Mouse (Mus musculus) forebrain, embryonic 12.5 days (tissue): ENCODE results near the gene Rhoj. TPM values are rescaled to one million over a fixed set of nuclear protein-coding genes. Genes with fewer than 3 reads are reported as not detected.
"Not testable (repeated sequence)": the region's sequence is repeated elsewhere in the genome, so short reads cannot be mapped to it uniquely, and the experiment has no call there.

Experiments
- ATAC-seq: fragments of 200-750 bp; cut with Nextera tagmentation; 2 replicates; pipeline ENCODE4 v1.8.0; 2017; ENCODE audit warnings: moderate TSS enrichment; ENCODE audit not compliant: low FRiP score
- H3K27ac ChIP-seq: fragments of 300-500 bp; sonication (generic); 2 replicates; pipeline ENCODE4 v1.5.1; 2016; ENCODE audit warnings: mild to moderate bottlenecking
- H3K27me3 ChIP-seq: fragments of 300-500 bp; sonication (generic); 2 replicates; pipeline ENCODE4 v1.6.1; 2016; ENCODE audit warnings: mild to moderate bottlenecking
- H3K36me3 ChIP-seq: fragments of 300-500 bp; sonication (generic); replicated peaks from 2 replicates; pipeline ENCODE4 v1.6.1; 2016; ENCODE audit warnings: mild to moderate bottlenecking
- H3K4me1 ChIP-seq: fragments of 300-500 bp; sonication (generic); 2 replicates; pipeline ENCODE4 v1.6.1; 2016
- H3K4me2 ChIP-seq: fragments of 300-500 bp; sonication (generic); 2 replicates; pipeline ENCODE4 v1.6.1; 2016; ENCODE audit warnings: mild to moderate bottlenecking, moderate library complexity
- H3K4me3 ChIP-seq: fragments of 300-500 bp; sonication (generic); replicated peaks from 2 replicates; pipeline ENCODE4 v1.5.1; 2016; ENCODE audit warnings: mild to moderate bottlenecking
- H3K9ac ChIP-seq: fragments of 300-500 bp; sonication (generic); 2 replicates; pipeline ENCODE4 v1.6.1; 2016; ENCODE audit warnings: mild to moderate bottlenecking
- H3K9me3 ChIP-seq: fragments of 300-500 bp; sonication (generic); 2 replicates; pipeline ENCODE4 v1.6.1; 2016
- WGBS: fragments of 180-500 bp; shearing (Covaris S2); methylation state at CpG from one replicate; pipeline ENCODE4 v1.1.7; 2016; 5-methylcytosine and 5-hydroxymethylcytosine counted together
- polyA plus RNA-seq: library from polyadenylated mRNA; unstranded; fragments of >200 nt; fragmentation: Nextera tagmentation; extraction: Ambion mirVana; gene quantifications from 2 replicates; pipeline ENCODE4 v1.2.1, GENCODE M21; 2016

Rhoj gene
- polyA plus RNA-seq, 1 experiment from 2014 or later: 17.7 TPM

DNA sequence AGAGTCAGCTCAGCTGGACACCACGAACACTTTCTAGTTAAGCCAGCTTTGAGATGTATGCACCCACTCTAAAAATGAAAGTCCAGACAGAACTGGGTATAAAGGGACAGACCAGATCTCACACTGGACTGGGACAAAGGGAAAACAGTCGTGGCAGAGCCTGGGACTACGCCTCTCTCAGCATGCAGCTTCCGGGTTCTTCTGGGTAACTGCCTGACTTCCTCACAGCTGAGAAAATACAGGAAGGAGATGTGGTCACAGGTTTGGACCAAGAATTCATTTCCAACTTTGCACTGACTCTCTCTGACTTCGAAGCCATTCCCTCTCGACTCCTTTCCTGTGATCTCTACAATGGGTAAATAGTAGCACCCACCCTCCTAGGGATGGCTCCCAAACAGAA lies 106.9 kb downstream of the Rhoj start:
- Histone ChIP-seq H3K27ac (no peak overlapping the region), H3K9ac (no peak overlapping the region), H3K36me3 (no peaks in the 10 kb centered on the region), H3K4me1 (no peaks in the 10 kb centered on the region), H3K27me3 (no peaks in the 10 kb centered on the region), H3K4me3 (no peak overlapping the region), H3K4me2 (no peak overlapping the region), H3K9me3 (no peaks in the 10 kb centered on the region)
- WGBS: 75% methylated on average over 6 of the region's 6 CpGs
- ATAC-seq: no peak

DNA sequence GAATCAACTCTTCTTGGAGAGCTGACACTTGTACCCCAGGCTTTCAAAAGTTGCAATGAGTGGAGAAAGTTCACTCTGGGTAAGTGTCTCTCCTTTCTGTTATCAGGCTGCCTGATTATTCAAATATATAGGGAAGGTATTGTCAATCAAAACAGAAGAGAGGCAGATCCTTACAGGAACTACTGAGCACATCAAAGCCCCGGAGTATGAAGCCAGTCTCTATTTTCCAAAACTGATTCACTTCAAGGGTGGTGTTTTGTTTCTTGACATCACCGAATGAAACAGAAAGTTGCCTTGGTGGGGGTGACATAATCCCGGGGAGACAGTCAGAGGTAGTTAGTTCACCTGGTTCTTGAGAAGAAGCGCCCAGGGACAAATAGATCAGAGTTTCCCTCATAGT lies 108.6 kb downstream of the Rhoj start, which contains the start of gene Gphb5:
Gene Gphb5 (minus strand): TSS at position 101 of the 400 bp plus-strand sequence.
- ATAC-seq: no peak
- no peak within 1 kb of the TSS for H3K4me2 ChIP-seq
- WGBS: 92% methylated on average over 4 of the region's 4 CpGs
- H3K4me1 ChIP-seq: no peaks in the 10 kb centered on the region
- H3K27ac ChIP-seq: no peak within 1 kb of the TSS
- H3K27me3 ChIP-seq: no peaks in the 10 kb centered on the region
- H3K4me3 ChIP-seq: no peak within 1 kb of the TSS
- H3K36me3 ChIP-seq: no peaks in the 10 kb centered on the region
- H3K9ac ChIP-seq: no peak within 1 kb of the TSS
- no peaks in the 10 kb centered on the region for H3K9me3 ChIP-seq

DNA sequence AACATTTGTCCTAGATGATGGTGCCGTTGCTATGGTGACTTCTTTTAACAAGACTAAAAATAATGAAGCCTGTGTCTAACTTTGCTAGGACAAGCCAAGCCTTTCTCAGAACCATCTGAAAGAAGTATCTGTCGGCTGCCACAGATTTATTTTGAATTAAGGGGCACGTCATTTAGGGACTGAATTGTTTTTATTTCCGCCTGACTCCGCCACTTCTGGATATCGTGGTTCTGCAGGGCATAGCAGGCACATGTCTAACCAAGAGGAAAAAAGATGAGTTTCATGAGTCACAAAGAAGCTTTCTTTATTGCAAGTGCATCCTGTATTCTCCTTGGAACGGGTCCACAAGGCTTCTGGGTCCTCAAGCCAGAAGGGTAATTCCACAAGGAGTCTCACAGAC lies 116.2 kb downstream of the Rhoj start:
- 83% methylated on average over 7 of the region's 7 CpGs for WGBS
- ATAC-seq: no peak
- H3K4me3 ChIP-seq: no peak overlapping the region

DNA sequence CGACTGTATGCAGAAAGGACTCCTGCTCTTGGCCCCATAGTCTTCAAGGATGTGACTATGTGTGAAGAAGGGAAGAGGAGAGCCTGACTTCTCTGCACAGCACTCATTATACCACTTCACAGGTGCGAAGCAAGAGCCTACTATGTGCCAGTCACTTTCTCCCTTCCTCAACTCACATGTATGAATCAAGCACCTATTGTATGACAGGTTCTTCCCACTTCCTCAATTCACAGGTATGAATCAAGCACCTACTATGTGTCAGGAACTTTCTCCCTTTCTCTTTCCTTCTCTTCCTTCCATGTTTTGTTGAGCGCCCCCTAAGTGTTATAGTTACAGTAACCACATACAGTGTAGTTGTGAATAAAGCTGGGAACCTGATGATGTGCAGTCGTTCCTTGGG lies 116.7 kb downstream of the Rhoj start:
- Histone ChIP-seq H3K9me3 (no peaks in the 10 kb centered on the region), H3K9ac (no peak overlapping the region), H3K36me3 (no peaks in the 10 kb centered on the region), H3K27ac (no peak overlapping the region), H3K4me3 (no peak overlapping the region), H3K4me1 (no peaks in the 10 kb centered on the region), H3K4me2 (no peak overlapping the region), H3K27me3 (no peaks in the 10 kb centered on the region)
- 87% methylated on average over 4 of the region's 4 CpGs for WGBS
- no peak for ATAC-seq

More for the DNA sequence above, 116.2 kb downstream of the Rhoj start:
- Histone ChIP-seq H3K27ac (no peak overlapping the region), H3K27me3 (no peaks in the 10 kb centered on the region), H3K9ac (no peak overlapping the region), H3K36me3 (no peaks in the 10 kb centered on the region), H3K4me2 (no peak overlapping the region), H3K4me1 (no peaks in the 10 kb centered on the region), H3K9me3 (no peaks in the 10 kb centered on the region)

DNA sequence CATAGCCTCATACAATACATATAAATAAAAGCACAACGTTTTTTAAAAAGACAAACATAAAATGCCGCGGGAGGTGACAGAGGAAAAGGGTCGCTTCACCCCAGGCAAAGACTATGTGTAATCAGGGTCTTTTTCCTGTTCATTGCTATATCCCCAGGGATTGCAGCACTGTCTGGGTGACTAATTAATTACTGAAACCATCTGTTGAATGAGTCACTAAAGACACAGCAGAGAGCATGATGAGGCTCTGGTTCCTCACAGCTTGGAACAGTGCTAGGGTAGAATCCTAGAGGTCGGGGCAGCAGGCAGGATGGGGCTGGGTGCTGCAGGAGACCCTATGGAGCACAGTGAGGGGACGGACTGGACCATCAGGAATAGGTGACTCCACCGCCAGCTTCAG lies 117.8 kb downstream of the Rhoj start:
- Histone ChIP-seq H3K36me3 (no peaks in the 10 kb centered on the region), H3K4me2 (no peak overlapping the region), H3K9me3 (no peaks in the 10 kb centered on the region), H3K27me3 (no peaks in the 10 kb centered on the region), H3K27ac (no peak overlapping the region), H3K4me3 (no peak overlapping the region), H3K4me1 (no peaks in the 10 kb centered on the region), H3K9ac (no peak overlapping the region)
- WGBS: 84% methylated on average over 7 of the region's 7 CpGs
- no peak for ATAC-seq

DNA sequence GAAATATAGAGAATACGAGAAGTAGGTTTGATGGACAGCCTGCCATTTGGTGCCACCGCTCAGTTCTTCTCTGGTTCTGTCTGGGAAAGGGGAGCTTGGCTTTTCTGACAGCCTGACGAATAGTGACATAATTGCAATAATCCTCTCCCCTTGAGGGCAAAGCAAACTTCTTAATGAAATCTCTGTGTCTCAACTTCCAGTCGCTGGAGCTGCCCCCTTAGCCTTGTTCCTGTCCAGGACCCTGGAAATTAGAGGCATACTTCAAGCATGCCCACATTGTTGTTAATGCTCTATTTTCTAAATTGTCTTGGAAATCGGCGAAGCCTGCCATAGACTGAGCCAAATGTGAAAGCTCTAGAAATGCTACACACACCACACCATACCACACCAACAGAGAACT lies 120.6 kb downstream of the Rhoj start:
- 69% methylated on average over 6 of the region's 6 CpGs for WGBS
- Histone ChIP-seq H3K4me1 (no peaks in the 10 kb centered on the region), H3K27me3 (no peaks in the 10 kb centered on the region), H3K36me3 (no peaks in the 10 kb centered on the region), H3K9me3 (0 out of 2 replicates have a peak, but pooled peaks cover 2% of the 10 kb centered on the region), H3K4me2 (no peak overlapping the region), H3K27ac (no peak overlapping the region), H3K4me3 (no peak overlapping the region), H3K9ac (no peak overlapping the region)
- ATAC-seq: no peak

DNA sequence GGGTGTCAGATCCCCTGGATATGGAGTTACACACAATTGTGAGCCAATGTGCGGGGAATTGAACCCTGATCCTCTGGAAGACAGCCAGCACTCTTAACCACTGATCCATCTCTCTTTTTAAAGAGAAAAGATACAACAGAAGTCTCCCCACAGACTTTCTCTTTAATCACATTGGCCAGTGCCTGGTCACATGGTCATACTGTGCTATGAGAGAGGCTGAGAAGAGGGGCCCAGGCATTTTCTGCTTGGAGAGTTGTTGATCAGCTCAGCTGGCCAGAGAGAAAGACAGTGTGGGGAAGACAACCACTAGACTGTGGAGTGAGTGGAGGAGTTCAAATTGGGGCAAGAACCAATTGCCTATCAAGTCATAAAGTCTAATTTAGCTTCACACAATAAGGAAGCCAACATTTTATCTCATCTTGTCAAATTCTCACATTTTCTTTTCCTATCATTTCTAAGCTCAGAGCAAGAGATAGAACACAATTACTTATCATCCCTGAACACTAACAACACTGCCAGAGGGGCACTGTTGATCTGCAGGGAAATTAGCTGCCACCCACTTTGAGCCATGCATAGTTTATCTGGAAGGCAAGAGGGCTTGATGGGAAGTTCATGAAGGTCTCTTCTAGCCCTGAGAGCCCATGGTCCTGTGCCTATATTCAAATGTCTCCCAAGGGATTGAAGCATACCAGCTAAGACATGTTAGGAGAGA lies 121.7 kb downstream of the Rhoj start:
- ATAC-seq: no peak
- Histone ChIP-seq H3K27me3 (no peaks in the 10 kb centered on the region), H3K9ac (no peak overlapping the region), H3K4me2 (no peak overlapping the region), H3K4me1 (no peaks in the 10 kb centered on the region), H3K36me3 (no peaks in the 10 kb centered on the region), H3K27ac (no peak overlapping the region), H3K4me3 (no peak overlapping the region), H3K9me3 (0 out of 2 replicates have a peak, but pooled peaks cover 2% of the 10 kb centered on the region)
- 100% methylated on average over 1 of the region's 1 CpGs for WGBS

DNA sequence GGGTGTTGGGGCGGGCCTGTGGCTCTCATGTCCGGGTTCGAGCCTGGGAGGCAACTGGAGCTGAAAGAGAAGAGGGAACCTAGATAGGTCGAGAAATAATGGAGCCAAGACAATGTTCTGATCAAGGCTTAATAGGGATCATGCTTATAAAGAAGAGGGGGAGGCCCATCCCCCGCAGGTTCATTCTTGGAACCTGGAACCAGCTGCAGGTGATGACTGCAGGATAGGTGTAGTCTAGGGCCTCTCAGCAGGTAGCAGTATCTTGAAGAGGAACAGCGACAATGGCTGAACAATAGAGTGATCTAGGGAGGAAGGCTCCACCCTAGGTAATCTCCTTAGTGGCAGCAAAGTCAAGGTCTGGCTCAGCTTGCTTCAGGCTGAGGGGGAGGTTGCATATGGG lies 124.3 kb downstream of the Rhoj start:
- WGBS: 80% methylated on average over 6 of the region's 6 CpGs
- not testable (repeated sequence) for ATAC-seq, H3K4me2 ChIP-seq, H3K27ac ChIP-seq, H3K4me1 ChIP-seq, H3K9ac ChIP-seq, H3K4me3 ChIP-seq, H3K27me3 ChIP-seq, H3K36me3 ChIP-seq, H3K9me3 ChIP-seq

DNA sequence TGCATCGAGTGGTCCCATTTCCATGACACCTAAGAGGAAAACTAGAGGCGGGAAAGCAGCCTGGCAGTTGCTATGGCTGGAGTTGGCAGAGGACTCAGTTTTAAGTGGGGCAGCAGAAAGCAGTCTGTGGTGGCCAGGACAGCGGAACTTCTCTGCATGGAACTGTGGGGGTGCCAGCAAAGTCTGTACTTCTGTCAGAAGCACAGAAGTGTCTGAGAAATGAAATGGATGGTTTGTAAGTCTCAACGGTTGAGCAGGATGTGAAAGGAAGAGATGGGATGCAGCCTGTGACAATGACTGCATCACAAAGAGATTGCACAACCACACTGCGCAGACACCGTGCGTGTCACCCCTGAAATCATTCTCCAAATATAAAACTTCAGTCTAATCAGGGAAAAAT lies 138.1 kb downstream of the Rhoj start:
- Histone ChIP-seq H3K9me3 (no peaks in the 10 kb centered on the region), H3K27me3 (no peaks in the 10 kb centered on the region), H3K27ac (no peak overlapping the region), H3K9ac (no peak overlapping the region), H3K4me3 (no peak overlapping the region), H3K36me3 (peaks cover 15% of the 10 kb centered on the region), H3K4me1 (no peaks in the 10 kb centered on the region), H3K4me2 (no peak overlapping the region)
- 93% methylated on average over 7 of the region's 7 CpGs for WGBS
- ATAC-seq: no peak

DNA sequence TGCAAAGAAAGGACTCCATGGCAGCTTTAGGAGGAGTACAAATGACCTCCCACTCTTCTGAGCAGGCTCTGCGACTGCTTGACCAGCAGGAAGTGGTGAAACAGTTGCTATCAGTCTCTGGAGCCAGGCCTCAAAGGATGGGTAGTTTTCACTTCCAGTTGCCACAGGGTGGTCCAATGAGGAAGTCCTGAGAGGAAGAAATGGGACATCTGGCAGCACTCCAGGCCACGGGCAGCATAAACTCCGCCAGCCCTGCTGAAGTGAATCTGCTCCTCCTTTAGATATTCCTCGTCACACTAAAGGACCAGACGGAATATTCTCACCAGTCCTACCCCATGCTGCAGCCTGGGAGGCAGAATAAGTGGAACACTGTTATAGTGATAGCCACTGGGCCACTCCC lies 140.8 kb downstream of the Rhoj start:
- Histone ChIP-seq H3K9ac (no peak overlapping the region), H3K4me2 (no peak overlapping the region), H3K4me3 (no peak overlapping the region), H3K4me1 (no peaks in the 10 kb centered on the region), H3K9me3 (no peaks in the 10 kb centered on the region), H3K27ac (no peak overlapping the region), H3K27me3 (no peaks in the 10 kb centered on the region), H3K36me3 (peaks cover 37% of the 10 kb centered on the region)
- ATAC-seq: no peak
- WGBS: 88% methylated on average over 5 of the region's 5 CpGs

DNA sequence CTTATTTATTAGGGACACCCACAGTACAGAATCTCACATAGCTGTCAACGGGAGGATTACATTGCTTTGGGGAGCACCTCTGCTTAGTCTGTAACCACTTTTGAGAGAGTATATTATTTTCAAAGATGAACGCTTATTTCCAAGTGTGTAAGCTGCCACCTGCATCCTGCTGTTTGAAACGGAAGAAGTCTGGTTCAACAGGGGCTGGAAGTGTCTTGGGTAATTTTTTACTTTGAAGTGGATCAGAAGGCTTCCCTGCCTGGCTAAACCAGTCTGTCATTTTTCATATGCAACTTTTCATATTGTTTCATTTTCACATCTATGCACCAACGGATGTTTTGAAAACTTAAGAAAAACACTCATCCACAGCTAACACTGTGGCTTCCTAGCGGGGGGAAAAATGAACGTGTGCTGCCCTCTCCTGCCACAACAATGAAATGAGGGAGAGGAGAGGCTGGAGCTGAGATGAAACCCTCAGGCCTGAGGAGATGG lies 141.4 kb downstream of the Rhoj start:
- no peak overlapping the region for H3K27ac ChIP-seq
- H3K9ac ChIP-seq: no peak overlapping the region
- no peaks in the 10 kb centered on the region for H3K27me3 ChIP-seq
- peaks cover 38% of the 10 kb centered on the region for H3K36me3 ChIP-seq
- H3K4me1 ChIP-seq: no peaks in the 10 kb centered on the region
- no peak overlapping the region for H3K4me2 ChIP-seq
- WGBS: 80% methylated on average over 6 of the region's 6 CpGs
- no peak overlapping the region for H3K4me3 ChIP-seq
- no peak for ATAC-seq
- no peaks in the 10 kb centered on the region for H3K9me3 ChIP-seq

DNA sequence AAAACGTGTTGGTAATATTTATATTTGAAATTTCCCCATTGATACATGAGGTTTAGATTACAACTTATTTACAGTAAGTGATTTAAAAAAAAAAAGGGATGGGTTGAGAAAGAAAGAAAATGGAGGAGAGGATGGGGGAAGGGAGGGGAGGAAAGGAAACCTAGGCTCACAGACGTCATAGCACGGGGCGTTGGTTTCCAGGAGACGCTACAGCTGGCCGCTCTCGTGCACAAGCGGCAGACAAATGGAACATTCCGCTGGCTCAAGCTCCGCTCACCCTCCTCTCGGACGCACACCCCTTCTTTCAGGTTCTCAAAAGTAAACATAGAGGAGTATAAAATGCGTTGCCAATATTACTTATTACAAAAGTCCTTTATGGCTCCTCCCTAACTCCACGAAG lies 141.9 kb downstream of the Rhoj start:
- no peak overlapping the region for H3K4me3 ChIP-seq
- no peaks in the 10 kb centered on the region for H3K9me3 ChIP-seq
- peaks cover 41% of the 10 kb centered on the region for H3K36me3 ChIP-seq
- ATAC-seq: no peak
- no peak overlapping the region for H3K9ac ChIP-seq
- H3K27me3 ChIP-seq: no peaks in the 10 kb centered on the region
- H3K27ac ChIP-seq: no peak overlapping the region
- WGBS: 87% methylated on average over 14 of the region's 14 CpGs
- H3K4me1 ChIP-seq: no peaks in the 10 kb centered on the region
- H3K4me2 ChIP-seq: no peak overlapping the region

DNA sequence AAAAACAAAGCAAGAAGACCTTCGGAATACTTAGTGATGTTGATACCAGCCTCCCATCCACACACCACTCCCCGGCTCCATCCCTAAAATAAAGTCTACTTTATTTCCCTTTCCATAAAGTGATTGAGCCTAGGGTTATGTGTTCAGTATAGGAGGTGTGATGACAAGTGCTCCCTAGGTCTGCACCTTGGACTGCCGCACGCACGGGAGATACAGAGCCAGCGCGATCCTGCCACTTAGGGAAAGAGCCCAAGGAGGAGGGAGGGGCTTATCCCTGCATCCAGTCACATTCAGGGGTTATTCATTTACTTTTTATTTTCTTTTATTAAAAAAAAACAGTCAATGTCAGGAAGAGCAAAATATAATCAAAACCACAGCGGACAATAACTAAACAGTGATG lies 142.5 kb downstream of the Rhoj start:
- Histone ChIP-seq H3K4me2 (no peak overlapping the region), H3K27me3 (no peaks in the 10 kb centered on the region), H3K27ac (no peak overlapping the region), H3K9ac (no peak overlapping the region), H3K36me3 (peaks cover 41% of the 10 kb centered on the region), H3K4me3 (no peak overlapping the region), H3K9me3 (no peaks in the 10 kb centered on the region), H3K4me1 (no peaks in the 10 kb centered on the region)
- no peak for ATAC-seq
- 96% methylated on average over 8 of the region's 8 CpGs for WGBS
